Mouse (Mus musculus): Measurements from ENCODE around the gene Vipr2.

Vipr2 gene

DNA sequence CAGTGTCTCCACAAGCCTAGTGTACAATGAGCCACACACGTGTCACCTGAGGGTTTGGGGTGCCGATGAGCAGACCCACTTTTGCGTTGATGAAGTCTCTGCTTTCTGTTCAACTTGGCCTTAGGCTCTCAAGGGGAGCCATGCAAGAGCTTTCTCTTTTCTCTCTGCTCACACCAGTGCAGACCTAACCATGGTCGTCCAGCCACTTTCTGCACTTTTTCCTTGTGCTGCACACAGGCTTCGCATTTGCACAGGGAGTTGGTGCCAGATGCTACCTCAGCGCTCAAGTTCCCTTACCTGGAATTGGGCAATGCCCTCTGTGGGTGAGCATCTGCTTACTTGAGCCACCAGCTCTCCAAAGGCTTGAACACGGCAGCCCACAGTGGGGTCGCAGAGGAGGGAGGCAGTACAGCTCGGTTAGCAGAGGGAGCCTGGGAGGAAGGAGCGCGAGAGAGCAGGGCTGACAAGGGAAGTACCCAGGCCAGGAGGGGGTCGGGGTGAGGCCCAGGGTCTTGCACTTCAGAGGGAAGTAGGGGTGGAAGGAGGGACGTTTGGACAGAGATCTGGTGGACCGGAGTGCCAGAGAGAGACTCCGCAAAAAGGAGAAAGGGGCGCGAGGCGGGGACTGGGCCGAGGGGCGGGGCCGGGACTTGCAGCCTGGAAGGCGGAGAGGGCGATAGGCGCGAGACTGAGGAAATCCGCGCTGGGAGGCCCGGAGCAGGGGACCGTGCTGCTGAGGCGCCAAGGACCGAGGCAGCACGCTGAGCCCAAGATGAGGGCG lies at the start of gene Vipr2:
TSS of gene Vipr2 (plus strand) at position 653 of the 781 bp plus-strand sequence.
- DNase-seq (ENCODE audit: low spot score in 2 of 2): peak; percentile 47 to 75

DNA sequence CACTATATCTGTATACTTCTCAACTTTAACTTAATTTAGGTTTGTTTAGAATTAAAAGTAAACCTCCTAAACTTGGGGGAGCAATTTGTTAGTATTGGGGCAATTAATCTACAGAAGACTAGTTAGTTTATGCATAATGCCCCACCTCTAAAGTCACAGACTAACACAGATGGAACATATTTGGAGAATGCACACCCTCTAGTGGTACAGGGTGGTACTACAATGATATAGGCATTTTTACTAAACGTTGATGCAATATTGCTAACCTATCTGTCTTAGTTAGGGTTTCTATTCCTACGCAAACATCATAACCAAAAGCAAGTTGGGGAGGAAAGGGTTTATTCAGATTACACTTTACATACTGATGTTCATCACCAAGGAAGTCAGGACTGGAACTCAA lies 49.4 kb upstream of the Vipr2 start:
- no peak for DNase-seq (ENCODE audit: low spot score in 2 of 2)

DNA sequence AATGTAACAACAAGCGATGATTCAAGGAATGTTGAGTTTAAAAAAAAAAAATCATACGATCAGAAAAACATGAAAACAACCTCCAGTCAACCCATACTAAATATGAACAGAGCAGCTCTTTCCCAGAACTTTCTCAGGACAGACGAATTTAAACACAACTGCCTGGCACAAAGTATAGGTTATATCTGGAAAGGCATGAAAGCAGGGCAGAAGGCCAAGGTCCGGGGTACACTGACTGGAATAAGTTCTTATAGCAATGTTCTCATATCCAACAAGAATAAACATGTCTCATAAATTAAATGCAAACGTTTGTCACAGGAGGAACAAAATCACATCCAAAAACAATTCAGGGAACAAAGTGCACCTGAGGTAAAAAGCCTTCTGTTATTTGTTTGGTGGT lies 42.2 kb upstream of the Vipr2 start:
- no peak for DNase-seq (ENCODE audit: low spot score in 2 of 2)

DNA sequence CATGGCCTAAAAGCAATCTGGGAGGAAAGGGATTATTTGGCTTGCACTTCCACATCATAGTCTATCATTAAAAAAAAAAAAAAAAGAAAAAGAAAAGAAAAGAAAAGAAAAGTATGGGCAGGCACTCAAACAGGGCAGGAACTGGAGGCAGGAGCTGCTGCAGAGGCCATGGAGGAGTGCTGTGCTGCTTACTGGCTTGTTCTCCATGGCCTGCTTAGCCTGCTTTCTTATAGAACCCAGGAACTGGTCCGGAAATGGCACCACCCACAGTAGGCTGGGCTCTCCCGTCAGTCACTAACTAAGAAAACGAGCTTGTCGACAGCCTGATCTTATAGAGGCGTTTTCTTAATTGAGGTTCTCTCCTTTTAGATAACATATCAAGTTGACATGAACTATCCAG lies 32.7 kb upstream of the Vipr2 start:
- DNase-seq (ENCODE audit: low spot score in 2 of 2): no peak

DNA sequence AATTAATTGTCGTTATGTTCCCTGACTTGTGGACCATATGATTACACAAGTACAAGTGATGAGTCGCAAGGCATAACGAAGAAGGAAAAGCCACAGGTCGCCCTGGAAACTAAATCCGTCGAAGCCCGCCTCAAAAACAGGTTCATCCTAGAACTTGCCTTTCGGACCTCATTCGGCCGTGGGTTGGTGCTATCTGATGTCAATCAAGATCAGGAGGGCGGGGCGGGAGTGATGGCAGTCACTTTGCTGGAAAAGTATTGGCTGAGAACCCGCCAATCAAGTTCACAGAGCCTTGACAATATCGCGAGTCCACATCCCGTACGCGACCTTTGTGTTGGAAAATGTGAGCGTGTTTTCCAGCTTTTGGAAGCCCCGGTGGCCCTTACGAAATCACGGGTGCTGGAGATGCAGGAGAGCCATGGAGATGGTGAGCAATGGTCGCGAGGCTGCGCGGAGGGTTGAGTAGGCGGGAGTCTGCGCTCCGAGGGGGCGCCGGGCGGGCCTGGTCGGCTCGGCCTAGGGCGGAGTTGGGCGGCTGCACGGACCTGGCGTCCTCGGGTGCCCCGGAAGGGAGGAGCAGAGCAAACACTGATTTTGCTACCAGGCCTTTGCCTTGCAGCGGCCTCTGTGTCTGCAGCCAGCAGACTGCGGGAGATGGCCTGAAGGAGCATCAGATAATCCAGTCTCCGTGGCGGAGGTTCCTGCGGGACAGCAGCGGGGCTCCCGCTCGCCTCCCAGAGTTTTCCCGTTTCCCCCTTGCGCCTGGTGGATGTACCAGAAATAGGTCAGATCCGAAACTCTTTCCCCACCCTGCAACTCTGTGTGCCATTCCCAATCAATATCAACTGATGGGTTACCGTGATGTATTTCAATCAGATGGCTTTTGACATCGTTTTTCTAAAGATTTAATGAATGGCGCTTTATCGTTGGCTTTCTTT lies 29.8 kb upstream of the Vipr2 start, which contains the start of gene Zfp386:
TSS of gene Zfp386 (plus strand) at position 285 of the 938 bp plus-strand sequence.
- DNase-seq (ENCODE audit: low spot score in 2 of 2): peak; percentile 94 to 99

DNA sequence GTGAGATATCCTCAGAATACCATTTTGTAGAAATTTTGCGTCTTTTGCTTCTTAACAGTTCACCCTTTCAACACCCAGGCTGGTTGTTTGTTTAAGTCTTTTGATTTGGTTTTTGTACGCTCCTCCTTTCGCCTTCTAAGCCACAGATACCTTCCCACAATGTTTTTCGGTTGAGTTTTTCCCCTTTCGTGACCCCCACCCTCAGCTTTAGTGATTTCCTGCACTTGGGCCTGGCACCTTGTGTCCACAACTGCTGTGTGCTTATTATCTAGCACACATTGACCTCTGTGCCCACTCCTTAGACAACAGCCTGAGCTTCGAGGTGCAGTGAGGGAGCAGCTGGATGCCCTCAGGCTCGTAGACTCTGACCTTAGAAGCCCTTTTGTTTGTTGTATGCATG lies 28.8 kb upstream of the Vipr2 start:
- no peak for DNase-seq (ENCODE audit: low spot score in 2 of 2)

DNA sequence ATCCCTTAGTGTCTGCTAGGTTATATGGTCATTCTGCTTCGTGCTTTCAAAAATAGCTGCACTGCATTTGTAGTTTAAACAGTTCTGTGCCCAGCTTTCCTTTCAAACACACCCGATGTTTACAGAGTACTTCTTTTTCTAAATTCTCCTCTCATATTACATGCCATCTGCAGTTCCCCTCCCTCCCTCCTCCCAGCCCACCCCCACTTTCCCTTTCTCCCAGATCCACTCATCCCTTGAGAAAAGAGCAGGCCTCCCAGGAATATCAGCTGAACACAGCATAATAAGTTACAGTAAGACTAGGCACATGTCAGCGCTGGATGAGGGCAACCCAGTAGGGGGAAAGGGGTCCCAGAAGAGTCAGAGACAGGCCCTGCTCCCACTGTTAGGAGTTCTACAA lies 28.3 kb upstream of the Vipr2 start:
- DNase-seq (ENCODE audit: low spot score in 2 of 2): no peak

DNA sequence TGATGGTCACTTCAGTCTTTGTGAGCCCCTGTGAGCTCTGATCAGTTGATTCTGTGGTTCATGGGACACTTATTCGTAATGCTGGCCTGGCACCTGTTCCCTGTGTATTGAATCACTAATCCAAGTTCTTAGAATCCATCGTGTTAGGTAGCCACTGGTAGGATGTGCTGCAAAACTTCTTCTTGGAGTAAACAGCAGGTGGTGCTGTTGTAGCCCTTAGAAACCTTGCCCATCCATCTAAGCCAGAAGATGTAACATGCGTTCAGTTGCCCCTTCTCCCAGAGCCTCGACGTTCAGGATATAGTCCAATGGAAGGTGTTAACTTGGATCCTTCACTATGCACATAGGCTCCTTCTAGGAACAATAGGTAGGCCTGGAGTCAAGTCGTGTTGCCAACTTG lies 27.8 kb upstream of the Vipr2 start:
- DNase-seq (ENCODE audit: low spot score in 2 of 2): no peak

DNA sequence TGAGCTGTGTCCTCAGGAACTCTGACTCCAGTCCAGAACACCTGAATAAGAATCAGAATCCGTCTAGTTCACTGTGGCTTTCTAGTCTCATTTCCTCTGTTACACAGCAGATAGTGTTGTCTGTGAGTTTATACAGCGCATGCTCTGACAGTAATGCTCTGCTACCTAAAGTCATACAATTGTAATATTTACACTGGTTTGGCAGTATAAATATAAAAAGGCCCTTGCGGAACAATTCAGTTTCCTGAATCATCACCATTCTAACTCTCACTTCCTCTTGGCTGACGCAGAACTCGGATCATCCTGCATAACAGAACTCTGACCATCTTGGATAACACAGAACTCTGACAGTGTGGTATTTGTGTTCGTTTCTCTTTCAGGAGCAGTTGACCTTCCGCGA lies 23.2 kb upstream of the Vipr2 start:
- no peak for DNase-seq (ENCODE audit: low spot score in 2 of 2)

DNA sequence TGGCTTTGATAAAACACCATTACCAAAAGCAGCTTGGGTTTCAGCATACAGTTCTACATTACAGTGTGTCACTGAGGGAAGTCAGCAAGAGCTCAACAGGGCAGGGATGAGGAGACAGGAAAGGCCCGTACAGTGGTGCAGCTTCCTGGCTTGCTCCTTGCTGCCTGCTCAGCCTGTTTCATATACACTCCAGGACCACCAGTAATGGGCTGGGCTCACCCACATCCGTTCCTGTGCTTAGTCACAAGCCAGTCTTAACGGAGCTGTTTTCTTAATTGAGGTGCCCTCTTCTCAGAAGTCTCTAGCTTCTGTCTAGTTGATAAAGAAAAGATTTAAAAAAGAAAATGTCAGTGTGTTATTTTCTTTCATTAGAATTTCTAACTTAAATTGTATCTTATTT lies 21.4 kb upstream of the Vipr2 start:
- DNase-seq (ENCODE audit: low spot score in 2 of 2): no peak

DNA sequence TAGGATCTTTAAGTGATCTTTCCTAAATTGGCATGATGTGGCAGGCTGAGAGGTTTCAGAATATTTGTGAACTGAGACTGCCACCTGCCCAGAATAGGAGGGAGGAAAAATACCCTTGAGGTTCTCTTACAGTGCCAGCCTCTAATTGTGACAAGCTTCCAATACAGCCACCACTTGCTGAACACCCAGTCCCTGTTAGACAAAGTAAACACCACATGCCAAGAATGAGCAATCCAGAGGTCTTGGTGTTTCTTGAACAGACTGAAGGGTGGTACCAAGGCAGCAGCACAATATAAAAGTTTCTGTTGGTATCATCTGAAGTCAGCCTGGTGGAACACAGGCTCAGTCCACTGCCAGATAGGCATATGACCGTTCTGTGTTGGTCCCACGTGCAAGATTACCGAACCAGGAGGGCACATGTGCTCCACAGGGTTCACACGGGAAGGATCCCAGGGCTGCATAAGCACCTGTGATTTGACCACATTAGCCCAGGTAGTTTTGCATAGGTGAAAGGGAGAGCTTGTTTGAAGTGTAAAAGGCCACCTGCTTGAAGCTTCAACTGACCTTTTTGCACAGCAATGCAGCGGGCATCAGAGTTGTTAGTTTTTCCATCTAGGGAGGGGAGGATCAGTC lies 15.8 kb upstream of the Vipr2 start:
- no peak for DNase-seq (ENCODE audit: low spot score in 2 of 2)

DNA sequence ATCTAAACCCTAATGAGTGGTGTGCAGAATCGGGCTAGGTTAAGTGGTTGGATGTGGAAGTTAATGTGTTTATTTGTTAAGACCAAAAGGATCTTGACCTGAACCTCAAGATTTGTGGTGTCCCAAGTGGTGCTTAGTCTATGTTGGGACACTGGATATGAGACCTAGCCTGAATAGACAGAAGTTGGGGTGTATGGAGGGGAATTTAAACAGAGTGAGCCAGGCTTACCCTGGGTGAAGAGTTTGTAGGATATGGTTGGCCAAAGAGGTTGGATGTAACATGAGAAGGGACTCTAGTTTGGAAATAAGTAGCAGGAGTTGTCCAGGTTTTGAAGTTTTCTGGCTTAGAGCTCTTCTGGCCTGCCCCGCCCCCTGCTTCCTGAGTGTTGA lies 15.3 kb upstream of the Vipr2 start:
- DNase-seq (ENCODE audit: low spot score in 2 of 2): no peak

DNA sequence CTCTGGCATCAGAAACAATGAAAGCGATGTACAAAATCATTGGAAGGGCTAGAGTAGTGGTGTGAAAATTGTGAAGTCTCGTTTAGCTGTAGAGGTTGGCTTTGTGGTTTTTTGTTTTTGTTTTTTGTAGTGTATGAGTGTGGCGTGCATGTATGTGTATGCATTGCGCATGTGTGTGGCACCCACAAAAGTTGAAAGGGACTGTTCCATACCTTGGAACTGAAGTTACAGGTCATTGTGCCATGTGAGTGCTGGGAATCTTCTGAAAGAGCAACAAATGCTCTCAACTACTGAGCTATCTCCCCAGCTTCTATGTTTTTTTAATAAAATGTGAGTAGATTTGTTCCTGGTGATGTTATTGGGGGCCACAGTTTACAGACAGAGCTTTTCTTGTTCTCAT lies 14.5 kb upstream of the Vipr2 start:
- no peak for DNase-seq (ENCODE audit: low spot score in 2 of 2)

DNA sequence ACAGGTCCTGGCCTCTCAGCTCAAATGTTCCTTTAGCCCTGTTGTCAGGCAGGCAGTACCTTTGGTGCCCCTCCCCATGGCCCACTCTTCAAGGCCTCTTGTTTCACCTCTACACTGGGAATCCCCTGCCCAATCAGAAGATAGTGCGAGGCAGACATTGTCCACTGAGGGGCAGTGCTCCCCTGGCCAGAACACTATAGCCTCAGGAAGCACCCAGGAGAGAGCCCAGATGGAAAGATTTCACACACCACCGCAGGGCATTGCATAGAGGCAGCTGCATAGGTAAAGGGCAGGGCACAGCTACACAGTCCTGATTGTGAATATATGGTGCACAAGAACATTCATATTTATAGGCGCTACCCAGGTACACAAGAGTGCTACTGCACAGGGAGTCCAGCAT lies 6.5 kb upstream of the Vipr2 start:
- no peak for DNase-seq (ENCODE audit: low spot score in 2 of 2)

DNA sequence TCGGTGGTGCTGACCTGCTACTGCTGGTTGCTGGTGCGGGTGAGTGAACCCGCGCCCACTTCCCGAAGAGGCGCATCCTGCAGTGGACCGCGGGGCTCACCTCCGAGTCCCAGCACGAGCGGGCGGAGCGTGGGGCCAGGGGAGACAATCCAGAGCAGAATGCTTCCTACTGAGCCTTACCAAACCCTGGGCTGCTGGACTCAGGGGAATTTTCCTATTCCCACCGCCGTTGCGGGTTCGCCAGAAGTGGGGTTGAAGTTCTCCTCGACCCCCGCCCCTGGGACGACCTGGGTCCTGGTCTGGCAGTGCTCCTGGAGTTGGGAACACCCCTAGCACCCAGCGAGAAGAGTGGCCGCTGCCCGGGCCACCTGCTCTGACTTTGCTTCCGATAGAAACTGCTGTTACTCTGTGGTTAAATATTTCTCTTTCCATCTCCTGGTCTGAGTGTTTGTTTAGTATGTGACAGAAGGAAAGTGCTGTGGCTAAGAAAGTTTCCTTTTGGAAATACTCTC lies 385 bp downstream of the Vipr2 start:
- no peak for DNase-seq (ENCODE audit: low spot score in 2 of 2)

DNA sequence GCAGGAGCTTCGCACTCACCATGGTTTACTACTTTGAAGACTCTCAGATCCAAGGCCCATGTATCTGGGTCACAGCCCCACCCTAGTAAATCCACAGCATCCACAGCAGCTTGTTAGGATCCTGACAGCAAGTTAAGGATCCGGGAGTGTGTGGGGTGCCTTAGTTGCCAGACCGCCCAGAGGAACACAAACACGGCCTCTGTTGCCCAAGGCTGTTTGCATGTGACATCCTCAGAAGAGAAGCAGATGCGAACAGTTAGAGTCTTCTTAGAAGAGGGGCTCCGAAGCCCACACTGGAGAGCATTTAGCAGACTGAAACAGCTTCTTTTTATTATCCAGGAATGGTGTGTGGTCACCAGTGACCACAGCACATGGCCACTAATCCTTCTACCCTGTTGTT lies 5.6 kb downstream of the Vipr2 start:
- DNase-seq (ENCODE audit: low spot score in 2 of 2): no peak

DNA sequence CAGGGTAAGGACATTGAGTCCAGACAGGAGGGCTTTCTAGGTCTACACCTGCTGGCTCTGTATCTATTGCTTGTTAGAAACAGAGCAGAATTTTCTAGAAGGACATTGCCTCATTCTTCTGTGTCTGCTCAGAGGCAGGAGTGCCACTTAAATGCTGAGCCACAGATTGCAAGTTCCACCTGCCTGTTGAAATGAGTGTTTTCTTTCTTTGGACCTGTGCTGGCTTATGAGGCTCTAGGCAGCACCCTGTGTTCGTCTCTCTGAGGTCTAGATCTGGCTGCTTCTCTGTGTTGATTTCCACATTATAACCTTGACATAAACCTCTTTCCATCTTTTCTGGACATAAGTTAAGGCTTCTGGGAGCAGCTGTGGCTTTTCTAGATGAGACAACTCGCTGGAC lies 6.8 kb downstream of the Vipr2 start:
- DNase-seq (ENCODE audit: low spot score in 2 of 2): no peak

DNA sequence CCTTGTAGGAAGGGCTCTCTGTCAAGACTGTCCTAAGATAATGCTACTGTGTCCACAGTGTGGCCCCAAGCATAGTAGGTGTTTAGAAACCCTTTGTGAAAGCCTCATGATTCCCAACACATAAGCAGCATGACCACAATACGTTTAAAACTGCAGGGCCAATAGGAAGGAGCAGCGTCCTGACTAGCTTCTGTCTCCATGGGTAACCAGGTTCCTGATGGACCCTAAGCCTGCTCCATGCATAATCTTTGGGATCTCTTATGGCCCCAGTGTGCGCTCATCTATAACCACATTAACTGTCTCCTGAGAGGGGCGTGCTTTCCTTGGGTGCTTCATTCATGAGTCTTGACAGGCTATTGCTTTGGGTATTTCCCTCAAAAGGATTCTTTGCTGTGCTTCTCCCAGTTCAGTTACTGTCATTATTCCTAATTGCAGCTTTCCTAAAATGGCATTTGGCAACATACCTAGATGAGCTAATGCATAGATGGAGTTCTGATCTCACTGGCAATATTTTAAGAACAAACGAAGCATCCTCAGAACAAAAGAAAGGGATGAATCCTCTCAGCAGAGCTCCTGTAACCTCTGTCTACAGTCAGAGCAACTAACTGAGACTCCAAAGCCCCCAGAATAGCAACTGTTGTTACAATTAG lies 9.6 kb downstream of the Vipr2 start:
- no peak for DNase-seq (ENCODE audit: low spot score in 2 of 2)

DNA sequence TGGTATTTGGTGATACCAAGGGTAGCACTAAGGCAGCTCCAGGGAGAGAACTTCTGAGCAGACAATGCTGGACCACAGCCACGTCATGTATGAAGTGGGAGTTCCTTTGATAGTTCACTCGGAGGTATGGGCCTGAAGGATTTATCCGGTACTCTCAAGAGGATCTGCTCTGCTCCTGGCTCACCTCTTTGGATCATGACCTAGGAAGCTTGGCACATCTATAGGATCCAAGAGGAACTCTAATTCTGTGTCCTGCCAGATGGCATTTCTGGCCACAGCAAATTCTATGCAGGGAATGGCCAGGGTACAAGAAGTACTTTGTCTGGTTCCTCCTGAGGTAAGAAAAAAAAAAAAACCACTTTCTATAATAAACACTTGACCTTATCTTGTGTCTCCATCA lies 12.3 kb downstream of the Vipr2 start:
- DNase-seq (ENCODE audit: low spot score in 2 of 2): no peak

DNA sequence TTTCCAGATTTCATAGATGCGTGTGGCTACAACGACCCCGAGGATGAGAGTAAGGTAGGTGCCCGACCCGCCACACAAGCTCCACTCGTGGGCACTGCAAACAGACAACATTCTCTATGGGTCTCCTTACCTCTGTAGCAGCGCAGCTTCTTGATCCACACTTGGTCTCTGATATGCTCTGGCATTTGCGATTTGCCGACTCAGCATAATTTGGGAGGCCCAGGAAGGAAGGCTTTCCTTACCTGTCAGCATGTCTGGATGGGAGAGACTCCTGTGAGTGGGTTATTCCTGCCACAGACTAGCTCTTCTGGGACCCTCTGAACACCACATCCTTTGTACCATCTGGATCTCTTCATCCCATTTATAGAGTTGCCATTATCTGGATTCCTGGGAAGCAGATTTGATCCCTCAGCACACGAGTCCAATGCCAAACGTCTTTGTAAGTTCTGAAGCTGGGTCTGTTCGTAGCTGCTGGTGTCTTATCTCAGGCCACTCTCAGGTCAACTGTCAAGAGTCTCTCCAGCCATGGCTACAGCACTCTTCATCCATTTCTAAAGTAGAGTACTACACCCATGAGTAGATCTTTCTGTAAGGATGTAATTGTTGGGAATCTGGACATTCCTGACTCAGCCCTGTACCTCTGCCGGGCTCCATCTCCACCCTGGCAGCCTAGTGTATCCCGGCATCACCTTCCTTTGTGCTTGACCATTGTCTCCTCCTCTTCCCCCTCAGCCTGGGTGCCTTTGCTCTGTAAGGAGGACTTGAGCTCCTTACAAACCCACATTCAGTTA lies 17.4 kb downstream of the Vipr2 start:
- no peak for DNase-seq (ENCODE audit: low spot score in 2 of 2)

DNA sequence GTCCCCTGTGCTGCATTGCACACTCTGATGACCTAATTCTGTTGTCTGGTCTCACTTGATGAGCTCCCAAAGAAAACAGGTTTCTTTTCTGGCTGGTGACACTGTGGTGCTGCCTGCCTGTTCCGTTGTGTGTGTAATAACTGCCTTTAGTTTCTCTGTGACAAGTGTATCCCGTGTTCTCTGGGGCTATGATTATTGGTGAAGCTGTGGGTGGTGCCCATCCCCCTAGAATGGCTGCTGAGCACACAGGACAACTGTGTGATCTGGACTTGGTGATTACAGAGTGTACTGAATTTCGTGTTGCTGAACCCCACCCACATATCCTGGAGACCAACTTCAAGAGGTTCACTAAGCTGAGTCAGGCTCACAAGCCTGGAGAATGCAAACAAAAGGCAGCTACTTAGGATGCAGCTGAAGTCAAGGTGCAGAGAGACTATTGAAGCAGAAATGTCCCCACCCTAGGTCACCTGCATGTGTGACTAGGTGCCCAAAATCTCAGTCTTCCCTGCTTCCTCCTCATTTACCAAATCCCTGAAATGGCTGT lies 18.9 kb downstream of the Vipr2 start:
- no peak for DNase-seq (ENCODE audit: low spot score in 2 of 2)
